Mouse (Mus musculus) kidney, adult 9 months (tissue): ENCODE measurements around the gene Sh3bgr.
A peak's percentile ranks its signal among the peaks of the same experiment; 100 is the strongest.

Source experiments
- DNase-seq: peaks from one replicate; pipeline ENCODE4 v3.0.0; 2022

The Sh3bgr gene

DNA sequence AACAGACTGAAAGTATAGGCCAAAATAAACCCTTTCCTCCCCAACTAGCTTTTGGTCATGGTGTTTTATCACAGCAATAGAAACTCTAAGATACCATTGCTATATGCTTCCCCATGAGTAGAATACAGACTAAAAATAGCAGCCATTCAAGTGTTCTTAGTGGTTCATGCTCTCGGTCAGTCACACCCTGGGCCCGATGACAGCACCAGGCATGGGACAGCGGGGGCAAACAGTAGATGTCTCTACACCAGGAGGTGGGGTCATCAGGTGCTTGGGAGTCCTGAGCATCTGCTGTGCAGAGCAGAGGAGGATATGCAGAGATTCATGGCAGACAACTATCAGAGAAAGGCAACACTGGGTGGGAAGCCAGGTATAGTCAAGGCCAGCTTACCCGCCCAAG lies 12.8 kb downstream of the Sh3bgr start:
- DNase-seq: no peak

DNA sequence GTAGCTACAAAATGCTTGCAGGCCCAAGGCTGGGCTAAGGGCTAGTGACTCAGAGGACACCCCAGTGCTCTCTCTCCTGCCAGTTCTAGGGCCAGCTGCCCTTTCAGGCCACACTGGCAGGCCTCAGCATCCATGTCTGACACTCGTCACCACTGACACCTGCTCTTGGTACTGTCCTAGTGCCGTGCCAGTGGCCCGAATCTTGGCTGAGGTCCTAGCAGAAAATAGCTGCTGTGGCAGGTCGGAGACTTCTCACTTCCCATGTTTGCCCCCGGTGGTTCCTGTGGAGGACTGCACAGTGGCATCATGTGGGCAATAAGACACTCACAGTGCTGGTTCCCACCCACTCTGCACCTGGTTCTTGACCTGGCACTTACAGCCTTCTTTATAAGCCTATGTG lies 21.2 kb downstream of the Sh3bgr start:
- no peak for DNase-seq

DNA sequence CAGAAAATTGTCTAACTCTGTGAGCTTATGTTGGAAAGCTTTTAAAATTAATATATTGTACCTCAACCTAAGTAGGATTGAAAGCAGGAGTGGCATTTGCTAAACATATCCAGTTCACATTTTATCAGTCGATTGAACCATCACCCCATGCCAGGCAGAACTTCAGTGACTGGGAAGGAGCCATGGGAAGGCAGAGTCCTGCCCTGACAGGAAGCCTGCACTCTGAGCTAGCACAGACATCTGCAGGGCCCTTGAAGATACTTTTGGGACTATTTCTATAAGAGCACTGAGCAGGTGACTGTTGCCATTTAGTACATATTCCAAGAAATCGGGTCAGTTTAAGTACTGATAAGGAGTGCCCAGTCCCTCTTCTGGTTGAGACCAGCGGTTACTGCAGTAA lies 21.7 kb downstream of the Sh3bgr start:
- no peak for DNase-seq

DNA sequence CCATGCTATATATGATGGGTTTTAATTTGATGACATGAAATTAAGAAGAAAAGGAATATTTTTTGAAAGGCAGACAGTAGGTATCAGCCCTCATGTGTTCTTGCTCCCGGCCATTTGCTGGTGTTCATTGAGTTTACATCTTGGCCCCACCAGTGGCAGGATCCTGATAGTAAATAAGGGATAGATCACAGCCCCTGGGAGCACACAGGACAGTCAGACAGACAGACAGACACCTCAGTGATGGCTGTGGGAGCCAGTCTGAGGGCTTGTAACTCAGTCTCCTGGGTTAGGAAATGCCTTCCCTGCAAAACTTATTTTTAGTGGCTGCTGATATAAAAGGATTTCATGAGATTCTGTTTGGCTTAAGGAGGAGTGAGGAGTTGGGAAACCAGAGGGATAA lies 22.2 kb downstream of the Sh3bgr start:
- no peak for DNase-seq

DNA sequence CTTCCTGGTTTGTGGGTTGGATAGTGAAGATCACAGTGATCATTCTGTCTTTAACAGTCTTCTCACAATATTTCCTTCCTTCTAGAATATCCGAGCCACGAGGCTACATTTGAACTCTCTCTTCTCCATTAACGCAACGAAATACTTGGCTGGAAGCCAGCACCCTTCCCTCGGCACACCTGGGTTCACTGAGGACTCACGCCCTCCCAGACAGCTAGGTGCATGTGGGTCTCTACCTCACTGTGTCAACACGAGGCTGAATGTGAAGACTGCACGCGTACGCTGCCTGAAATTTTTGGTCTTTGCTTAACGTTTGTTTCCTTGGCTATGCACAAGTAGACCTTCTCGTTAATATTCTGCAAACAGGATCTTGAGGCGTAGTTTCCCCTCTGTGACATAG lies 28.2 kb downstream of the Sh3bgr start:
- no peak for DNase-seq

DNA sequence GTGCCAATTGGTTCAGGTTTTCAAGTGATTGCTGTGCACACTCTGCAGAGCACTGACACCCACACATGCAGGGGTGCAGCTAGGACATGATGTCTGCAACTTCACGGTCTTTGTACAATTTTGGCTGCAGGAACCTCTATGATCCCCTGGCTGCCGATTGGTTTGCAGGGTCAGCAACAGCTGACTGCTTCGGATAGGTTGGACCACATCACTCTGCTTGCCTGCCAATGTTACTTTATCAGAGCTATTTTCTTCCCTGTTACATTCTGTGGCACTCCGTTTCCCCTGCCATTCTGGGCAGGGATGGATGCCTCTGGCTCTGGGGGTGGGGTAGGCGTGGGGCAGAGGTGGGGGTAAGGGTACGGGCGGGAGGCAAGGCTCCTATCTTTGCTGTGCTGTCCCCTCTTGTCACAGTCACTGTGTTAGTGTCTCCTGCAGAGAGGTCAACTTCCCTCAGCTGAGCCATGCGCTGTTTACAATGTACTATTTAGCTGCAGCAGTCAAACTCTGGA lies 28.9 kb downstream of the Sh3bgr start:
- DNase-seq: no peak

DNA sequence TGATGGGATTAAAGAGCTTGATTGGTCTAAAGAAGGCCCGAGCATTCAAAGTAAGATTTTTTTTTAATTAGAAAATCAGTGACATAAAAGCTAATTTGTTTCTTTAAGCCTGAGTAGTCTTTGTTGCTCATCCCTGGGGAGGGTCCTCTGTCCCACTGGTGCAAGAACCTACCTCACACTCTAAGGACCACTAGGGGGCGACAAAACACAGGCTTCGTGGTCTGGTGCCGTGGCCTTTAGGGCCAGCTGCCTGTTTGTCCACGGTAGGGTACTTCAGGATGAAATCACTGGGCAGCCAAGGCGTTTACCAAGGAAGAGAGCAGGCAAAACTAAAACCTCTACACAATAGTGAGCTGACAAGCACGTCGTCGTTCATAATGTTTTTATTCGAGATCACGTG lies 30.2 kb downstream of the Sh3bgr start:
- DNase-seq: peak; percentile 87

DNA sequence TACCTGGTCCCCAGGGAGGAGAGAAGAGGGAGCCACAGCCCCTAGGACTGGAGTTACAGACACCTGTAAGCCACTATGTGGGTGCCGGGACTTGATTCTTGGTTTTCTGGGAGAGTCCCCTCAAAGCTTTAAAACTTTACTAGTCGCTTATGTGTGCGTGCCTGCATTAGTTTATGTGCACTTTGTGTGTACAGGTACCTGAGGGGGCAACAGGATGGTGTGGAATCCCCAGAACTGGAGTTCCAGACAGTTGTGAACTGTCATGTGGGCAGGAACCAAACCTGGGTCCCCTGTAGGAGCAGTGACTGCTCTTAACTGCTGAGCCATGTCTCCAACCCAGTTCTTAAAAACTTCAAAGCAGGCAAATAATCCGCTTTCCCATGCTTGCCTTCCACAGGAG lies 31.0 kb downstream of the Sh3bgr start:
- no peak for DNase-seq

DNA sequence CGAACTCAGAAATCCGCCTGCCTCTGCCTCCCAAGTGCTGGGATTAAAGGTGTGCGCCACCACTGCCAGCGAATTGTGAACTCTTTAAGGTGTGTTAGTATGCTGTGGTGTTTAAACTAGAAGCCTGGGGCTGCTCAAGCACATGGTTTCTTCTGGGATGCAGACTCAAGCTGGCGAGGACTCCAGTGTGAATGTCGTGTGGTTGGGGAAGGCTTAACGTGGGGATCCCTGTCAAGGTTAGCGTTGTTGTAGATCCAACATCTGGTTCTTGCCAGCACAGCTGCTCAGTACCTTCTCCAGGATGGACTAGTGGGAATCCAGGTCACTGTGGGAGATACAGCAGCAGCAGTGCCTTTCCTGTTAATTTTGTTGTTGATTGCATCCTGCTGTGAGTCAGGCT lies 31.7 kb downstream of the Sh3bgr start:
- DNase-seq: no peak

DNA sequence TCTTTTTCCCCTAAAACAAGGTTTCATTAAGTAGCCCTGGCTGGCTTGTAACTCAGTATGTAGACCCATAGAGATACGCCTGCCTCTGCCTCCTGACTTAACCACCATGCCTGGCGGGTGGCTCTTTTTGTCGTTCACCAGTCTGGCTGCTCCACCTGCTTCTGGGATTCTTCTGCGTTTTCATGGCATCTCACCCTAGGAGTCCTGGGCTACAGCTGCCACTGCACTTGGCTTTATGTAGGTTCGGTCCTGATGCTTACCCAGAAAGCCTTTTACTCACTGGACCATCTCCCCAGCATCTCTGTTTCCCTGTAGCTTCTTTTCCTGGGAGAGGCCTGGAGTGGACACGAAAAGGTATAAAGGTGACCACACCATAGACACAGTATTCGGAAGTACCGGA lies 33.7 kb downstream of the Sh3bgr start:
- no peak for DNase-seq

DNA sequence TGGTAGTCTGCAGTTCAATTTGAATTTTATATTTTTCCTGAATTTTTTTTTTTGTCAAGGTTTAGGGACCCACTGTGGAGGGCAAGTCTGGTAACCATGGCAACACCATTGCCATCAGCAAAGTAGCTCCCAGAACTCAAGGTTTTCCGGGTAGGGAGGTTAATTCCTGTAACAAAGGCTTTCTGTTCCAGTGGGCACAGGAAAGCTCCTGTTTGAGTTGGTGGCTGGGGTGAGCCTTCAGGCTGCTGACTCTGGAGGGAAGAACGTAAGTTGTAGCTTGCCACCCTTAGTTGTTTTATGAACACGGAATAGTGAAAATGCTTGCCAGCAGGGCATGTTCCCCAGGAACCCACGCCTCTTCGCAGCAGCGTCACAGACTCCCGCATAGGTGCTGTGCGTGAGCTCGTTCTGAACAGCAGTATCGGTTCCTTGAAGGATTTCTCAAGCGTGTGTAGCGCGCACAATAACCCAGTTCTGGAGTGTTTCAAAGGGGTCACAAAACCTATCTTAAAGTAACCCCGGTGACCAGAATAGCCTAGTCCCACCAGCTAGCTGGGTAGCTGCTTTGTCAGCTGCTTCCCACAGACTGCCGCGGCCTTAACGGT lies 35.2 kb downstream of the Sh3bgr start, which contains the start of gene B3galt5:
Gene B3galt5 (plus strand): TSS at position 436 of the 605 bp plus-strand sequence.
- DNase-seq: no peak

DNA sequence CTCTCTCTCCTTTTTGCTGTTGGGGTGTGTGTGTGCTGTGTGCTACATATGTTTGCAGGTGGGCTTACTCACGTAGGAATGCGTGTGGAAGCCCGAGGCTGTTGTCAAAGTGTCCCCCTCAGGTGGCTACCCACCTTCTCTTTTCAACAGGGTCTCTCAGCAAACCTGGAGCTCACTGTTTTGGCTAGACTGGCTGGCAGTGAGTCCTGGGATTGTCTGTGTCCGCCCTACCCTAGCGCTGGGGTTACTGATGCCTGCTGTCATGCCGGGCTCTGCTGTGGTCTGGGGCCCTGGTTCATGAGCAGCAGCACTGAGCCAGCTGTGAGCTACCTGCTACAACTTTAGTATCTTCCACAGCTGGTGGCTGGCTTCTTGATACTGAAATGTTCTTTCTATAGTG lies 44.2 kb downstream of the Sh3bgr start:
- no peak for DNase-seq

DNA sequence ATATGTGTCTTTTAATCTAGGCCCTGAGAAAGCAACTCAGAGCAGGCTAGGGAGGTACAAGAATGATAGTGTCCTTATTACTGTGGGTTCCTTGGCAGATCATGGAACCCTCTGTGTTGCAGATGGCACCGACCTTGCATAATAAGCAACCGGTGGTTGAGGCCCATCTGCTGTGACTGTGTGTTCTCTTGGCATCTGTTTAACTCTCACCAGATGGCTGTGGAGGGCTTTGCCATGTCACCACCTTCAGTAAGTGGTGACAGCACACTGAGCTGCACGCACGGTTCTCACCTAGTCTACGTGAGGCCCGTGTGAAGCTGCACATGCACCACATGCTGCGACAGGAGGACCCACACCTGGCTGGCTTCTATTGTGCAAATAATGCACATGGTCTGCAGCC lies 49.4 kb downstream of the Sh3bgr start:
- no peak for DNase-seq

DNA sequence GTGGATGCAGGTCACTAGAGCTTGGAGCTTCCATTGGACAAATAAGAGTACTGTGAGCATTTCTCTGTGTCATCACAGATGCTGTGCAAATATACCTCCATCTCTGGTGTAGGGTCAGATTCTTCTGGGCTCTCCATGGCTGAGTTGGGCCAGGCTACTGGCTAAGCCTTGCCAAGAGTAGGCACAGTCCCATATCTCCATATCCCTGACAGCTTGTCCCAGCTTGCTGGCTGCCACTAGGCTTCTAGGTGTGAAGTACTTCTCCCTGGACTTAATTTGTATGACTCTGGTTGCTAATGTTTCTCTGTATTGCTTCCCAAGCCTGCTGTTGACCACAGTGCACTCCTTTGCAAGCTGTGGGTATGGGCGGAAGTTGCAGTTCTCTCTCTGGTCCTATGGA lies 51.9 kb downstream of the Sh3bgr start:
- no peak for DNase-seq

DNA sequence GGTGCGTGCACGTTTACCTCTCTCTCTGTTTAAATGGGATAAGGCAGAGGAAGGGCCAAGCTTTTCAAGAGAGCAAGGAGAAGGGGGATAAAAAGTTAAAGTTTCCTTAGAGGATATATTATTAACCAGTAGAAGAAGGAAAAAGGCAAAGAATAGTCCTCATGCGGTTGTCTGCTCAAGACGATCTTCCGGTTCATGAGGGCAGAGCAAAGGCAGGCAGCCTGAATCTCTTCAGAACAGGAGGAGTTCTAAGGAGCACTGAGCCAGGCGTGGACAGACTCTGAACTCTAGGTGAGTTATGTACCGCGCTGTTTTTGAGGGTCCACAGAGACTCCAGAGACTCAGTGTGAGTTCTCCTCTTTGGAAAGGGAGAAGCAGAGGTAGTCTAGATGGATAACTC lies 58.2 kb downstream of the Sh3bgr start:
- peak; percentile 77 for DNase-seq

DNA sequence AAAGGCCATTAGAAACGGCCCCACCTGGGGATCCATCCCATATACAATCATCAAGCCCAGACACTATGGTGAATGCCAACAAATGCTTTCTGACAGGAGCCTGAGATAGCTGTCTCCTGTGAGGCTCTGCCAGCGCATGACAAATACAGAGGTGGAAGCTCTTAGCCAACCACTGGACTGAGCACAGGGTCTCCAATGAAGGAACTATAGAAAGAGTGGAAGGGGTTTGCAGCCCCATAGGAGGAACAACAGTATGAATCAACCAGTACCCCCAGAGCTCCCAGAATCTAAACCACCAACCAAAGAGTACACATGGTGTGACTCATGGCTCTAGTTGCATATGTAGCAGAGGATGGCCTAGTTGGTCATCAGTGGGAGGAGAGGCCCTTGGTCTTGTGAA lies 71.5 kb downstream of the Sh3bgr start:
- DNase-seq: no peak

DNA sequence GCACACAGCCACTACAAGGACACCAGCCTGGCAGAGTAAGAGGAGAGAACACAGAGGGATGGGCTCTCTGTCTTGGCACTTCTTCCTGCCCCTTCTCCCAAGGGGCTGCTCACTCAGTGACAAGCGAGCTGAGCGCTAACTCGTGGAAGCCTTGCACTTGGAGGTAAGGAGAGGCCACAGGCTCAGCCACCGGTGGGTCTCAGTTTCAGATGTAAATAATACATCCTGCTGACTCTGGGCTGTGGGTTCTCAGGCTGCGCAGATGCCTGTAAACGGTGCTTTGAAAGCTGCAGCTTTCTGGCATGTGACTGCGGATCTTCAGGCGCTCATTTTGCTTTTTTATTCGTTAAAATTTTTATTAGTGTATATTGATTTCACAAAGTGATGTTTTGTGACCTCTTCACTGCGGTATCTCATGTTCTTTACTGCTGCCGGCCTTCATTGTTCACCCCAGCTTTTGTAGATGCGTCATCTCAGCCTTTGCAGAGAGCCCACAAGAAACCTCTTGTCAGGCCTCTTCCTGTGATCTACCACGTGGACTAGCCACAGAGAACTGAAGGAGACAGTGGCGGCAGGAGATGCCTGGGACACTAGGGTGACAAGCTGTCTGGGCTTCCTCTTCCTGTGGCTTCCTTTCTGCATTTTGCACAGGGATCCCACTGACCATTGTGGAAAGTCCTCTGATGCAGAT lies 72.8 kb downstream of the Sh3bgr start:
- DNase-seq: no peak

DNA sequence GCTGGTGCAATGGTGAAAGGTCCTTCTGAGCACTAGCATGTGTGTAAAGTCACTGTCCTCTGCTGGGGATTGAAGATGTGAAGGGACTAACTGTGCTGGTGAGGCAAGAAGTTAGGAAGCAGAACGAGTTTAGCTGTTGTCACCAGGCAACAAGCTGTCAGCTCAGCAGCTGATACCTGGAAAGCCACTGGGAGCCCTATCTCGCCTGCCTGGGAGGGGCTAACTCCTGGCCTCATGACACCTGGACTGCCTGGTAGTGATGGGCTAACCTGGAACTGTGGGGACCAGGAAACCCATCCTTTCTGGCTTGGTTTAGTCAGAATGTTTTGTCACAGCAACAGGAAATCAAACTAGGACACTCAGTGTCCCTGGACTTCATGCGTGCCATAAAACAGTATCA lies 76.3 kb downstream of the Sh3bgr start:
- no peak for DNase-seq
